Mouse (Mus musculus) forelimb bud, embryonic 11.5 days (tissue): ENCODE measurements around the gene Mgat4d.
A peak's percentile ranks its signal among the peaks of the same experiment; 100 is the strongest.
"Not testable (repeated sequence)": the region's sequence is repeated elsewhere in the genome, so short reads cannot be mapped to it uniquely, and the experiment has no call there.

ENCODE experiments used
- DNase-seq: peaks from one replicate; pipeline ENCODE4 v3.0.0-alpha.2; 2012; ENCODE audit warnings: low read depth, low spot score

Mgat4d gene

GRCm38 (mm10) chr8:83390006-83390701, 41.9 kb downstream of the Mgat4d start:
- no peak for DNase-seq

- DNase-seq: no peak
Observed at GRCm38 (mm10) chr8:83392521-83392920, 44.2 kb downstream of the Mgat4d start.

GRCm38 (mm10) chr8:83394325-83394724, 46.1 kb downstream of the Mgat4d start:
- no peak for DNase-seq

GRCm38 (mm10) chr8:83396680-83397079, 48.4 kb downstream of the Mgat4d start:
- no peak for DNase-seq

- no peak for DNase-seq
Observed at GRCm38 (mm10) chr8:83397726-83398125, 49.5 kb downstream of the Mgat4d start.

- DNase-seq: no peak
Observed at GRCm38 (mm10) chr8:83405548-83405947, 57.3 kb downstream of the Mgat4d start.

- peak; percentile 82 for DNase-seq
Observed at GRCm38 (mm10) chr8:83406836-83407235, 58.6 kb downstream of the Mgat4d start.

- DNase-seq: no peak
Observed at GRCm38 (mm10) chr8:83408496-83408895, 60.2 kb downstream of the Mgat4d start.

- DNase-seq: no peak
Observed at GRCm38 (mm10) chr8:83416878-83417277, 68.6 kb downstream of the Mgat4d start.

- no peak for DNase-seq
Observed at GRCm38 (mm10) chr8:83417970-83418369, 69.7 kb downstream of the Mgat4d start.

- DNase-seq: no peak
Observed at GRCm38 (mm10) chr8:83418805-83419516, 70.7 kb downstream of the Mgat4d start.

- no peak for DNase-seq
Observed at GRCm38 (mm10) chr8:83421354-83421753, 73.1 kb downstream of the Mgat4d start.

GRCm38 (mm10) chr8:83423032-83423825, 75.0 kb downstream of the Mgat4d start:
- no peak for DNase-seq

- DNase-seq: no peak
Observed at GRCm38 (mm10) chr8:83425202-83425601, 76.9 kb downstream of the Mgat4d start.

GRCm38 (mm10) chr8:83426104-83426759, 78.0 kb downstream of the Mgat4d start:
- no peak for DNase-seq

GRCm38 (mm10) chr8:83426949-83427348, 78.7 kb downstream of the Mgat4d start:
- DNase-seq: no peak

GRCm38 (mm10) chr8:83428621-83429020, 80.3 kb downstream of the Mgat4d start:
- not testable (repeated sequence) for DNase-seq

- DNase-seq: no peak
Observed at GRCm38 (mm10) chr8:83429071-83429524, 80.8 kb downstream of the Mgat4d start.
